Mouse (Mus musculus) cerebellum, postnatal 4 days (tissue): ENCODE data around the gene Olfr1183.
"Not testable (repeated sequence)": the region's sequence is repeated elsewhere in the genome, so short reads cannot be mapped to it uniquely, and the experiment has no call there.

Experiments used
- DNase-seq, 2 experiments: peaks; one replicate each; pipeline ENCODE4 v3.0.0; 2022; ENCODE audit warnings: low spot score in 2 of 2, mixed read lengths in 1 of 2

Olfr1183 gene

DNA sequence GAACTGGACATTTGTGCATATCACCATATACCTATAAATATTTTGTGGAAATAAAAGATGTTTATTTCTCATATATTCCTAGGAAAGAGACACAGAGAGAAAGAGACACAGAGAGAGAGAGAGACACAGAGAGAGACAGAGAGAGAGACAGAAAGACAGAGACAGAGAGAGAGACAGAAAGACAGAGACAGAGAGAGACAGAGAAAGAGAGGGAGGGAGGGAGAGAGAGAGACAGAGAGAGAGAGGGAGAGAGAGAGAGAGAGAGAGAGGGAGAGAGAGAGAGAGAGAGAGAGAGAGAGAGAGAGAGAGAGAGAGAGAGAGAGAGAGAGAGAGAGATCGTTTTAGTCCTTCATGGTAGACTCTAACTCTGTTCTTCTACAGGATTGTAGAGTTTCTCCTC lies at the start of gene Olfr1183:
Gene Olfr1183 (plus strand): TSS at position 301 of the 400 bp plus-strand sequence.
- DNase-seq, result not testable (repeated sequence)

DNA sequence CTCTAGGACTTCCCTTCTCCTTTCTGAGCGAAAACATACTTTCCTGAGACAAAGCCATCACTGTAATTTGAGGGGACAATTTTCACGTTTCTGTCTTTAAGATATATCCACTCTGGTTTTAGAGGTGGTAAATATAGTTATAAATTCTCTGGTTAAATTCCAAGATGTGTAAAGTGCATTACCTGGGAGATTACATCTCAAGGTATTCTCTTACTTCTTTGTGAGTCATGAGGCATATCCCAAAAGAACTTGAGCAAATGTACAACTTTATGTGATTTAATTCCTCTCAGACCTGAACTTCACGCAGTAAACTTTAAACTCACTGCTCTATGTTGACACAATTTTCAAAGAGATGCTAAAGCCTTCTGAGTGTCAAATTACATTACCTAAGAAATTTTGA lies 48.3 kb upstream of the Olfr1183 start, which contains the start of gene Olfr1179:
Gene Olfr1179 (minus strand): TSS at position 101 of the 400 bp plus-strand sequence.
- no peak for DNase-seq

DNA sequence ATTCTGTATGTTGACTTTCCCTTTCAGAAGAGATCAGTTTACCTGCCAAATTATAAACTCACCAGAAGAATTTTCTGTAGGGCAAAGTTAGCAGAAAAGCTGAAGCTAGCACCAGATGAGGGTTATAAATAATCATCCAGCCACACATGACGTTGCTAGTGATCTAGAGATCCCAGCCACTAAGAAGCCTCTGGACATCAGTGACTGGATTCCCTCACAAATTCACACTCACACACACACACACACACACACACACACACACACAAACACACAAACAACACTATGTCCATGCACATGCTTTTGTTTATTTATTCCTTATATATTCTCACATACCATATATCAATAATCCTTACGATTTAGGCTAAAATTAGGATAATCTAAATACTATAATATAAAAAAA lies 35.6 kb upstream of the Olfr1183 start, which contains the start of gene Olfr1180:
Gene Olfr1180 (minus strand): TSS at position 101 of the 400 bp plus-strand sequence.
- no peak for DNase-seq

DNA sequence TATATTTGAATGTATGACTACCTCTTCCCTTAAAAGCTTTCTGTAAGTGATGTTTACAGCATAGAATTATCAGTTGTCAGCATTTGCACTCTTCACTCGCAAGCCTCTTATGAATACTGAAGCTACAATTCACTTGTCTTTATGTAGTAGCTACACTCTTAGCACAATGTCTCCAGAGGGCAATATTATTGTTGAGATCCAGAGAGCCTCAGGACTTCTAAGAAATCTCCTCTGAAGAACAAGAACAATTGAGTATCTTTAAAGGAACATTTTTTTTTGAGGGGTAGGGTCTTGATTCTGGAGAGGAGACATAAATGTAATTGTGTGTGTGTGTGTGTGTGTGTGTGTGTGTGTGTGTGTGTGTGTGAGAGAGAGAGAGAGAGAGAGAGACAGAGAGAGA lies 28.6 kb upstream of the Olfr1183 start, which contains the start of gene Olfr1181:
Gene Olfr1181 (minus strand): TSS at position 101 of the 400 bp plus-strand sequence.
- DNase-seq, result no peak

DNA sequence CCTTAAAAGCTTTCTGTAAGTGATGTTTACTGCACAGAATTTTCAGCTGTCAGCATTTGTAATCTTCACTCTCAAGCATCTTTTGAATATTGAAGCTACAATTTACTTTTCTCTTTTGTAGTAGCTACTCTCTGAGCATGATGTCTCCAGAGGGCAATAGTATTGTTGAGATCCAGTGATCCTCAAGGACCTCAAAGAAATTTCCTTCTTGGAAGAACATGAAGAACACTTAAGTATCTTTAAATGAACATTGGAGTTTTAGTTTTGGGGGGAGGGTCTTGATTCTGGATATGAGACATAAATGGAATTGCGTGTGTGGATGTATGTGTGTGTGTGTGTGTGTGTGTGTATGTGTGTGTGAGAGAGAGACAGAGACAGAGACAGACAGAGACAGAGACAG lies 5.6 kb upstream of the Olfr1183 start, which contains the start of gene Gm13757:
Gene Gm13757 (minus strand): TSS at position 101 of the 400 bp plus-strand sequence.
- DNase-seq, result no peak

DNA sequence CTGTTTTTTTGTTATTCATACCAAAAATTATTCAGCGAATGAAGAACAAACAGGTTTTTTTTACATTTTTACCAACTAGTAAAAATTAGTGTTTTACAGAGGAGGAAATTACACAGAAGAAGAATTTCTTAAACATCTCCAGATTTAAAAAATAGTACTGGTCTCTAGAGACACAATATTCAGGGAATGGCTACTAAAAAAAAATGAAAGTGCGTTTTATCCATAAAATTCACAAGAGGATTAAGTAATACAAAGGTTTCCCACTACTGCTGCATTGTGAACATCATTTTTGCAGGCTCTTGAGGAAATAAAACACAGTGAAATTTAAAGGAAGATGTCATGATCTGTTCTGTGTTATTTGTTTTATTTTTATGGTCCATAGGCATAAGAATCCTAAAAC lies 28.6 kb downstream of the Olfr1183 start, which contains the start of gene Olfr1184:
Gene Olfr1184 (plus strand): TSS at position 301 of the 400 bp plus-strand sequence.
- DNase-seq, result no peak

DNA sequence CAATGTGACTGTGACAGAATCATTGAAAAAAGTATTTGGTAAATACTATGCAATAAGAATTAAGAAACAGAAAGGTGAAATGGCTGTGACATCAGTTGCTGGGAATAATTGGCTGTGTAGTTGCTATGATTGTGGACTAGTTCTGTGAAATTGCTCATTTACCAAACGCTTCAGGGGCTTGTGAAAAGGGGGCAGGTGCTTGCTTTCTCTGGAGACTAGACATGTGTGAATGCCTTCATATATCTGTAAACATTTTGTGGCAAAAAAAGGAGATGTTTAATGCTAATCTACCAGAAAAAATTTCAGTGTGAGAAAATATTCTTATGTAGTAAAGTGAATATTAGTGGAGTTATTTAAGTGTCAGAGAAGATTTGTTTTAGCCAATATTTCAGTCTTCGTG lies 38.4 kb downstream of the Olfr1183 start, which contains the start of gene Olfr1185-ps1:
Gene Olfr1185-ps1 (plus strand): TSS at position 301 of the 400 bp plus-strand sequence.
- DNase-seq, result no peak

DNA sequence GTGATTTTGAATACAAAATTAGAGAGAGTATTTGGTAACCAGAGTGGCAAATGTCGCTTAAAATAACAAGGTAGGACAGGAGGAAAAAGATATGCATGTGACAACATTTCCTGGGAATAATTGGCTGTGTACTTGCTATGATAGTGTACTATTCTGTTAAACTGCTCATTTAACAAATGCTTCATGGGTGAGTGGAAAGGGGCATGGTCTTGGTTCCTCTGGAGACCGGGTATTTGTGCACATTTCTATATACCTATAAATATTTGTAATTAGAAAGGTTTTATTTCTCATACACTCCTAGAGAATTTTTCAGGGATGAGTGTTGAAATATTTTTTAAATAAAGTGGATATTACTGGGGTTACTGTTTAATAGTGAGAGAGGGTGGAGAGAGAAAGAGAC lies 63.6 kb downstream of the Olfr1183 start, which contains the start of gene Olfr1186:
Gene Olfr1186 (plus strand): TSS at position 301 of the 400 bp plus-strand sequence.
- DNase-seq, result no peak
